Mouse (Mus musculus) midbrain, embryonic 13.5 days (tissue): Measurements from ENCODE around the gene Snx33. TPM values are rescaled to one million over a fixed set of nuclear protein-coding genes. Genes with fewer than 3 reads are reported as not detected.
"Not testable (repeated sequence)": the region's sequence is repeated elsewhere in the genome, so short reads cannot be mapped to it uniquely, and the experiment has no call there.

Source experiments
- ATAC-seq: fragments of 200-750 bp; cut with Nextera tagmentation; 2 replicates; pipeline ENCODE4 v1.8.0; 2017; ENCODE audit warnings: mild to moderate bottlenecking, moderate TSS enrichment, moderate library complexity
- H3K27ac ChIP-seq: fragments of 300-500 bp; sonication (generic); 2 replicates; pipeline ENCODE4 v1.5.1; 2015; ENCODE audit warnings: inconsistent platforms, mild to moderate bottlenecking, moderate library complexity
- H3K27me3 ChIP-seq: fragments of 300-500 bp; sonication (generic); 2 replicates; pipeline ENCODE4 v1.6.1; 2015; ENCODE audit warnings: mild to moderate bottlenecking, inconsistent platforms
- H3K36me3 ChIP-seq: fragments of 300-500 bp; sonication (generic); 2 replicates; pipeline ENCODE4 v1.6.1; 2015; ENCODE audit warnings: mild to moderate bottlenecking, inconsistent platforms
- H3K4me1 ChIP-seq: fragments of 300-500 bp; sonication (generic); replicated peaks from 2 replicates; pipeline ENCODE4 v1.6.1; 2015; ENCODE audit warnings: inconsistent platforms
- H3K4me2 ChIP-seq: fragments of 300-500 bp; sonication (generic); replicated peaks from 2 replicates; pipeline ENCODE4 v1.6.1; 2015; ENCODE audit warnings: moderate library complexity, mild to moderate bottlenecking, inconsistent platforms
- H3K4me3 ChIP-seq: fragments of 300-500 bp; sonication (generic); replicated peaks from 2 replicates; pipeline ENCODE4 v1.5.1; 2015; ENCODE audit warnings: mild to moderate bottlenecking, inconsistent platforms
- H3K9ac ChIP-seq: fragments of 300-500 bp; sonication (generic); replicated peaks from 2 replicates; pipeline ENCODE4 v1.6.1; 2015; ENCODE audit warnings: mild to moderate bottlenecking, inconsistent platforms
- H3K9me3 ChIP-seq: fragments of 300-500 bp; sonication (generic); 2 replicates; pipeline ENCODE4 v1.6.1; 2016; ENCODE audit warnings: mild to moderate bottlenecking, inconsistent platforms
- WGBS: fragments of 180-500 bp; shearing (Covaris S2); methylation state at CpG from one replicate; pipeline ENCODE4 v1.1.7; 2015; 5-methylcytosine and 5-hydroxymethylcytosine counted together
- polyA plus RNA-seq: library from polyadenylated mRNA; unstranded; fragments of >200 nt; fragmentation: Nextera tagmentation; extraction: Ambion mirVana; gene quantifications from 2 replicates; pipeline ENCODE4 v1.2.1, GENCODE M21; 2015

The Snx33 gene
- polyA plus RNA-seq = 2.8 and 3.1 TPM in 2 replicates

- peaks cover 18% of the 10 kb centered on the region for H3K27me3 ChIP-seq
- H3K36me3 ChIP-seq = no peaks in the 10 kb centered on the region
- peak within 1 kb of the TSS; percentile 63 for H3K4me3 ChIP-seq
- peaks cover 51% of the 10 kb centered on the region for H3K4me1 ChIP-seq
- H3K9ac ChIP-seq = peak within 1 kb of the TSS; percentile 74
- H3K9me3 ChIP-seq = no peaks in the 10 kb centered on the region
- peak within 1 kb of the TSS; percentile 86 for H3K4me2 ChIP-seq
- under 1% methylated on average over 50 of the region's 50 CpGs for WGBS
- ATAC-seq = peak; percentile 91
- peak within 1 kb of the TSS; percentile 80 for H3K27ac ChIP-seq
Observed at GRCm38 (mm10) chr9:56928041-56928811, at the start of gene Snx33. Snx33 (minus strand) TSS chr9:56928371.

GRCm38 (mm10) chr9:56975199-56975598, 47.0 kb upstream of the Snx33 start:
- 88% methylated on average over 3 of the region's 3 CpGs for WGBS

GRCm38 (mm10) chr9:56973960-56974524, 45.9 kb upstream of the Snx33 start:
- H3K27me3 ChIP-seq = no peaks in the 10 kb centered on the region
- H3K4me2 ChIP-seq = no peak overlapping the region
- 92% methylated on average over 8 of the region's 8 CpGs for WGBS
- ATAC-seq = no peak
- no peak overlapping the region for H3K27ac ChIP-seq
- H3K4me3 ChIP-seq = no peak overlapping the region
- H3K4me1 ChIP-seq = no peaks in the 10 kb centered on the region
- no peaks in the 10 kb centered on the region for H3K9me3 ChIP-seq
- H3K9ac ChIP-seq = no peak overlapping the region
- H3K36me3 ChIP-seq = peaks cover 32% of the 10 kb centered on the region

More at GRCm38 (mm10) chr9:56975199-56975598, 47.0 kb upstream of the Snx33 start:
- ATAC-seq = no peak
- Histone ChIP-seq H3K9me3 (no peaks in the 10 kb centered on the region), H3K9ac (no peak overlapping the region), H3K4me1 (no peaks in the 10 kb centered on the region), H3K4me3 (no peak overlapping the region), H3K27ac (no peak overlapping the region), H3K4me2 (no peak overlapping the region), H3K36me3 (peaks cover 35% of the 10 kb centered on the region), H3K27me3 (no peaks in the 10 kb centered on the region)

- Histone ChIP-seq H3K4me2 (no peak overlapping the region), H3K4me1 (no peaks in the 10 kb centered on the region), H3K9me3 (no peaks in the 10 kb centered on the region), H3K27me3 (no peaks in the 10 kb centered on the region), H3K4me3 (no peak overlapping the region), H3K36me3 (peaks cover 46% of the 10 kb centered on the region), H3K9ac (no peak overlapping the region), H3K27ac (no peak overlapping the region)
- ATAC-seq = no peak
- WGBS = 96% methylated on average over 2 of the region's 2 CpGs
Observed at GRCm38 (mm10) chr9:56970158-56970557, 42.0 kb upstream of the Snx33 start.

DNA sequence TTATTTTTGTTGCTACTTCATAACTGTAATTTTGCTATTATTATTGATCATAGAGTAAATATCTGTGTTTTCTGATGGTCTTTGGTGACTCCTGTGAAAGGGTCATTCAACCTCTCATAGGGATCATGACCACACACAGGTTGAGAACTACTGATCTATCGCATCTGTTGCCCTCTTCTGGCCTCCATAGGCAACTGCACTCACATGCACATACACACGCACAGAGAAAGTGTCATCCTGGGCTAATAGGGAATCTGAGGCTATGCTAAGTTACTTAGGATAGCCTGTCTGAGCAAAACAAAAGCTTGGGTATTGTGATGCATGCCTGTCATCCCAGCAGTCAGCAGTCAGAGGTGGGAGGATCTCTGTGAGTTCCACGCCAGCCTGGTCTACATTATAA, 33.4 kb upstream of the Snx33 start:
- H3K4me3 ChIP-seq = no peak overlapping the region
- H3K36me3 ChIP-seq = peaks cover 52% of the 10 kb centered on the region
- H3K4me1 ChIP-seq = no peaks in the 10 kb centered on the region
- H3K9ac ChIP-seq = no peak overlapping the region
- H3K27me3 ChIP-seq = no peaks in the 10 kb centered on the region
- ATAC-seq = no peak
- 95% methylated on average over 3 of the region's 3 CpGs for WGBS
- no peak overlapping the region for H3K4me2 ChIP-seq
- H3K27ac ChIP-seq = no peak overlapping the region
- no peaks in the 10 kb centered on the region for H3K9me3 ChIP-seq

- Histone ChIP-seq H3K4me2 (no peak overlapping the region), H3K27ac (no peak overlapping the region), H3K9me3 (no peaks in the 10 kb centered on the region), H3K4me3 (no peak overlapping the region), H3K27me3 (no peaks in the 10 kb centered on the region), H3K9ac (no peak overlapping the region), H3K36me3 (peaks cover 43% of the 10 kb centered on the region), H3K4me1 (no peaks in the 10 kb centered on the region)
- no peak for ATAC-seq
- WGBS = 100% methylated on average over 2 of the region's 2 CpGs
Observed at GRCm38 (mm10) chr9:56958689-56959088, 30.5 kb upstream of the Snx33 start.

GRCm38 (mm10) chr9:56956966-56957675, 28.9 kb upstream of the Snx33 start:
- H3K27ac ChIP-seq = no peak overlapping the region
- H3K27me3 ChIP-seq = no peaks in the 10 kb centered on the region
- WGBS = 87% methylated on average over 7 of the region's 7 CpGs
- H3K4me1 ChIP-seq = no peaks in the 10 kb centered on the region
- H3K9ac ChIP-seq = no peak overlapping the region
- ATAC-seq = no peak
- no peak overlapping the region for H3K4me2 ChIP-seq
- H3K4me3 ChIP-seq = no peak overlapping the region
- H3K36me3 ChIP-seq = peaks cover 28% of the 10 kb centered on the region
- no peaks in the 10 kb centered on the region for H3K9me3 ChIP-seq

DNA sequence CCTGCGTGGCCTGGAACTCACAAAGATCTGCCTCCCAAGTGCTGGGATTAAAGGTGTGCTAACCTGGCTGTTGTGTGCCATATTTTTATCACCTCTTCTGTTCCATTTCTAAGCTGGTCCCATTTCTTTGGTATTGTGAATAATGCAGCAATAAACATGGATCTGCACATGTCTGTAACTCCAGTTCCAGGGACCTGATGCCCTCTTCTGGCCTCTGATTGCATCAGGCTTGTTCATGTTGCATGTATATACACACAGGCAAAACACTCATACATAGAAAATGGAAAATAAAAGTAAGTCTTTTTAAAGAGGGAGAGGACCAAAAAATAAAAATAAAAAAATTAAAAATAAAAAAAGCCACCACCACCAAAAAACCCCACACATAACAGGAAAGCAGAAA, 25.4 kb upstream of the Snx33 start:
- H3K27ac ChIP-seq = no peak overlapping the region
- H3K4me3 ChIP-seq = no peak overlapping the region
- ATAC-seq = no peak
- H3K9me3 ChIP-seq = no peaks in the 10 kb centered on the region
- H3K4me2 ChIP-seq = no peak overlapping the region
- H3K9ac ChIP-seq = no peak overlapping the region
- peaks cover 15% of the 10 kb centered on the region for H3K4me1 ChIP-seq
- peaks cover 13% of the 10 kb centered on the region for H3K36me3 ChIP-seq
- no peaks in the 10 kb centered on the region for H3K27me3 ChIP-seq
- WGBS = 96% methylated on average over 1 of the region's 1 CpGs

- peak; percentile 100 for ATAC-seq
- H3K4me1 ChIP-seq = peaks cover 15% of the 10 kb centered on the region
- WGBS = under 1% methylated on average over 50 of the region's 50 CpGs
Observed at GRCm38 (mm10) chr9:56950414-56951400, 22.5 kb upstream of the Snx33 start, which contains the start of gene Snupn. Snupn (plus strand) TSS chr9:56950878.

GRCm38 (mm10) chr9:56949767-56950166, 21.6 kb upstream of the Snx33 start:
- ATAC-seq = no peak
- 37% methylated on average over 13 of the region's 13 CpGs for WGBS
- Histone ChIP-seq H3K4me3 (peak overlapping the region; percentile 66), H3K36me3 (no peaks in the 10 kb centered on the region), H3K4me1 (peaks cover 15% of the 10 kb centered on the region), H3K27ac (no peak overlapping the region; the same call in 1 of the 2 replicates), H3K9ac (peak overlapping the region; percentile 65), H3K4me2 (peak overlapping the region; percentile 93), H3K27me3 (no peaks in the 10 kb centered on the region), H3K9me3 (no peaks in the 10 kb centered on the region)

More at GRCm38 (mm10) chr9:56950414-56951400, 22.5 kb upstream of the Snx33 start, which contains the start of gene Snupn:
- H3K27me3 ChIP-seq = no peaks in the 10 kb centered on the region
- peak within 1 kb of the TSS; percentile 66 for H3K4me3 ChIP-seq
- peak within 1 kb of the TSS; percentile 89 for H3K27ac ChIP-seq
- H3K36me3 ChIP-seq = peaks cover 1% of the 10 kb centered on the region
- H3K9me3 ChIP-seq = no peaks in the 10 kb centered on the region
- H3K9ac ChIP-seq = peak within 1 kb of the TSS; percentile 83
- peak within 1 kb of the TSS; percentile 93 for H3K4me2 ChIP-seq

GRCm38 (mm10) chr9:56948699-56949098, 20.5 kb upstream of the Snx33 start:
- 91% methylated on average over 5 of the region's 5 CpGs for WGBS
- not testable (repeated sequence) for H3K27ac ChIP-seq

More at GRCm38 (mm10) chr9:56948699-56949098, 20.5 kb upstream of the Snx33 start:
- H3K27me3 ChIP-seq, H3K36me3 ChIP-seq, H3K4me2 ChIP-seq, H3K9me3 ChIP-seq, H3K4me3 ChIP-seq, ATAC-seq, H3K9ac ChIP-seq: not testable (repeated sequence)
- H3K4me1 ChIP-seq = peaks cover 15% of the 10 kb centered on the region
